Mouse (Mus musculus): ENCODE data around the gene Fam219a.

Fam219a gene

GRCm38 (mm10) chr4:41569411-41569885 lies at the start of gene Fam219a, which contains the start of gene Dnaic1:
Gene Fam219a, minus strand, starts transcription at chr4:41569538.
Gene Dnaic1, plus strand, starts transcription at chr4:41569775.
- DNase-seq (ENCODE audit: low spot score in 2 of 2), result peak; percentile 78 to 95

GRCm38 (mm10) chr4:41615661-41616599 lies 46.6 kb upstream of the Fam219a start:
- no peak for DNase-seq (ENCODE audit: low spot score in 2 of 2)

- peak; percentile 43 to 75 for DNase-seq (ENCODE audit: low spot score in 2 of 2)
Observed at GRCm38 (mm10) chr4:41614156-41614555, 44.8 kb upstream of the Fam219a start.

- DNase-seq (ENCODE audit: low spot score in 2 of 2), result no peak
Observed at GRCm38 (mm10) chr4:41612166-41612565, 42.8 kb upstream of the Fam219a start.

- DNase-seq (ENCODE audit: low spot score in 2 of 2), result no peak
Observed at GRCm38 (mm10) chr4:41610594-41610980, 41.2 kb upstream of the Fam219a start.

GRCm38 (mm10) chr4:41609681-41610593 lies 40.6 kb upstream of the Fam219a start:
- no peak for DNase-seq (ENCODE audit: low spot score in 2 of 2)

GRCm38 (mm10) chr4:41606784-41607183 lies 37.4 kb upstream of the Fam219a start:
- DNase-seq (ENCODE audit: low spot score in 2 of 2), result peak in 1 of 2 experiments; percentile 65

- no peak for DNase-seq (ENCODE audit: low spot score in 2 of 2)
Observed at GRCm38 (mm10) chr4:41604476-41605396, 35.4 kb upstream of the Fam219a start.

- DNase-seq (ENCODE audit: low spot score in 2 of 2), result no peak
Observed at GRCm38 (mm10) chr4:41602818-41603217, 33.5 kb upstream of the Fam219a start.

- DNase-seq (ENCODE audit: low spot score in 2 of 2), result no peak
Observed at GRCm38 (mm10) chr4:41583353-41583752, 14.0 kb upstream of the Fam219a start.

GRCm38 (mm10) chr4:41575914-41576313 lies 6.6 kb upstream of the Fam219a start:
- no peak for DNase-seq (ENCODE audit: low spot score in 2 of 2)

- DNase-seq (ENCODE audit: low spot score in 2 of 2), result no peak
Observed at GRCm38 (mm10) chr4:41573492-41573891, 4.2 kb upstream of the Fam219a start.

- no peak for DNase-seq (ENCODE audit: low spot score in 2 of 2)
Observed at GRCm38 (mm10) chr4:41571490-41571889, 2.2 kb upstream of the Fam219a start.

- DNase-seq (ENCODE audit: low spot score in 2 of 2), result peak; percentile 14 to 38
Observed at GRCm38 (mm10) chr4:41568682-41569410, 492 bp downstream of the Fam219a start.

GRCm38 (mm10) chr4:41568239-41568638 lies 1.1 kb downstream of the Fam219a start:
- DNase-seq (ENCODE audit: low spot score in 2 of 2), result no peak

GRCm38 (mm10) chr4:41566123-41566522 lies 3.2 kb downstream of the Fam219a start:
- no peak for DNase-seq (ENCODE audit: low spot score in 2 of 2)

GRCm38 (mm10) chr4:41563297-41563696 lies 6.0 kb downstream of the Fam219a start:
- DNase-seq (ENCODE audit: low spot score in 2 of 2), result no peak

- DNase-seq (ENCODE audit: low spot score in 2 of 2), result no peak
Observed at GRCm38 (mm10) chr4:41557092-41557491, 12.2 kb downstream of the Fam219a start.

- no peak for DNase-seq (ENCODE audit: low spot score in 2 of 2)
Observed at GRCm38 (mm10) chr4:41556311-41556953, 12.9 kb downstream of the Fam219a start.

Data from spleen, postnatal 10 days (tissue).